Mouse (Mus musculus) liver, embryonic 14.5 days (tissue): ENCODE data around the gene Pus7.

Experiments used
- CTCF ChIP-seq: IDR thresholded peaks from 2 replicates; pipeline ENCODE4 v1.5.1; 2016; ENCODE audit warnings: antibody characterized with exemption, low read depth, control low read depth
- EP300 ChIP-seq: IDR thresholded peaks from 2 replicates; pipeline ENCODE4 v1.6.1; 2016; ENCODE audit warnings: antibody characterized with exemption, low read depth

GRCm38 (mm10) chr5:23782931-23783877 is at the start of gene Pus7:
- TF ChIP-seq CTCF (no peak), EP300 (no peak)
